Mouse (Mus musculus): Measurements from ENCODE around the gene Olfr481.

Olfr481 gene

DNA sequence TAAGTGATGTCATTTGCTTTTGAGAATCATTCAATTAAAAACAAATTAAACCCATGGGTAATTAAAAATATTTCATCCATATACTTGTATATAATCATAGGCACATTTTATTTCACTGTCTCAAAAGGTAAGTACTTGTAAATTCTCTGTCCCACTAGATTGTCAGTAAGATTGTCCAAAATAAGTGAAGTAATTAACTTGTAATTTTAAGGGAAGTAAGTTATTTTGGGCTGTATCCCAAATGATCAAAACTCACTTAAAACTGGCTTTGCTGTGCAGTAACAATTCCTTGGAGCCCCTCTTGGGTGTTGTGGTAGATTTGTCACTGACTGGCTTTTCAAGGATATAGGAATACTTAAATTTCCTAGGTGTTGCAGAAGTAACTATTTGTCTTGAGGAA lies at the start of gene Olfr481:
TSS of gene Olfr481 (plus strand) at position 301 of the 400 bp plus-strand sequence.
- in situ Hi-C loops (cut with MboI; ENCODE audit: low pct_unique_long_range_greater_than_20kb in 1 of 2, low sequenced_read_pairs in 2 of 2, unreplicated experiment in 1 of 2) = no loop called here

DNA sequence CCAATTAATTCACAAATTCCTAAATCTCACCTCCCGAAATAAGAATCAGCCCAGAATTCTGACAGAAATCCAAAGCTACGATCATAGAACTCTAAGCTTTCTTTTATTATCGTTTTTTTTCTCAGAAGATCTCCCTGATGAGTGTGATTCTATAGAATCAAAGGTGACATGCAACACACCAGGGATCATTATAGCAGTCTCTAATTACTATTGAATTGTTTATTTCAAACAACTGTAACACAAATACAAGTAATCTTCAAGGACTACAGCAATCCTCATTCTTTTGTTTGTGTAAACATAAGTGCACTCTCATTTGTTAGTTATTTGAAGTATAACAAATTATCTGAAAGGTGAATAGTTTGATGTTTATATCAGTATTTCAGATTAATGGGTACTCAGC lies 45.8 kb upstream of the Olfr481 start, which contains the start of gene Olfr478:
TSS of gene Olfr478 (minus strand) at position 101 of the 400 bp plus-strand sequence.
- in situ Hi-C loops (cut with MboI; ENCODE audit: low pct_unique_long_range_greater_than_20kb in 1 of 2, low sequenced_read_pairs in 2 of 2, unreplicated experiment in 1 of 2) = no loop called here

DNA sequence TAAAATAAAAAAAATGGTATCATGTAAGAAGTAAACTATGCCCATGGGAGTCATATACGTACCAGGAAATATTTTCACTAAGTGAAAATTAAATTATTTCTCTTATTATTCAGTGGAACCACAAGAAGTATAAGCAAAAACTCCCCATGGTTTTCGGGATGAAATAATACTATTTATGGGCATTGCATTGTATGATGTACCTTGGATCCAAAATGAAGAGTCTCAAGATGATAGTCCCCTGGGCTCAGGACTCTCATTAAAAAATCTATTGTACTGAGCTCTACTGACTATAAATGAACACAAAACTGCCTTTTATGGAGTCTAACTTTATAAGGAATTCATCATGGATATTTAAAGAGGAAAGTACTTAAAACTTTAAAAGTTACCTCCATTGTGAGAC lies 29.3 kb upstream of the Olfr481 start, which contains the start of gene Olfr479:
TSS of gene Olfr479 (plus strand) at position 301 of the 400 bp plus-strand sequence.
- in situ Hi-C loops (cut with MboI; ENCODE audit: low pct_unique_long_range_greater_than_20kb in 1 of 2, low sequenced_read_pairs in 2 of 2, unreplicated experiment in 1 of 2) = no loop called here

DNA sequence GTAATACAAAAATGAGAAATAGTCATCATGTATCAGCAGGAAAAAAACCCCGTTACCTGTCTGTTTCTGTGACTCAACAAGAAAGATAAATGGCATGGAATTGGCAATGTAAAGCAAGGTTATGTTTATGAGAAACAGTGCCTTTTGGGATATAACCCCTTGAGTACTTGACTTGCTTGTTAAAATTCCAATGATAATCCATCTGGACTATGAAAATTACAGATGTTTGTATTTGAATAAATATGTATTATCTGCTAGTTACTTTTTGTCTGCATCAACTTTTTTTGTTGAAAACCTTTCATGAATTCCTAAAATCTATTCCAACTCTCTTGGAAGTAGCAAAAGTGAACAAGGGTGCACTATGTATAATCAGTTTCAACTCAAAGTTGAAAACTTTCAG lies 12.4 kb upstream of the Olfr481 start, which contains the start of gene Olfr480:
TSS of gene Olfr480 (minus strand) at position 101 of the 400 bp plus-strand sequence.
- in situ Hi-C loops (cut with MboI; ENCODE audit: low pct_unique_long_range_greater_than_20kb in 1 of 2, low sequenced_read_pairs in 2 of 2, unreplicated experiment in 1 of 2) = no loop called here

DNA sequence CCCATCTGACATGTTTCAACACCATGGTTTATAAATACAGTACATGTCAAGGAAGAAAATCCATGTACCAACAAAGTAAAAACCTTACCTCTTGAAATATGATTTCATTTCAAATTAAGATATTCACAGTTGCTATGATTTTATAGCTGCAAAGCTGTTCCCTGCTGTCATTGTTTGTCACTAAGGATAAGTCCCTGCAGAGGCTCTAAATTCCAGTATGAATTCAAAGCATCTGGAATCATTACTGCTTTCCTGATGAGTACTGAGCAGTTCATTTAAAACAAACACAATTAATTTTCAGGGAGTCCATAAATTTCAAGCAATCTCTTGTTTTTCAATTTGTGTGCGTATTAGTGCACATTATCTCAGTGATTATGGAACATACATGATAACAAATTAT lies 17.8 kb downstream of the Olfr481 start, which contains the start of gene Olfr482:
TSS of gene Olfr482 (minus strand) at position 101 of the 400 bp plus-strand sequence.
- in situ Hi-C loops (cut with MboI; ENCODE audit: low pct_unique_long_range_greater_than_20kb in 1 of 2, low sequenced_read_pairs in 2 of 2, unreplicated experiment in 1 of 2) = no loop called here

DNA sequence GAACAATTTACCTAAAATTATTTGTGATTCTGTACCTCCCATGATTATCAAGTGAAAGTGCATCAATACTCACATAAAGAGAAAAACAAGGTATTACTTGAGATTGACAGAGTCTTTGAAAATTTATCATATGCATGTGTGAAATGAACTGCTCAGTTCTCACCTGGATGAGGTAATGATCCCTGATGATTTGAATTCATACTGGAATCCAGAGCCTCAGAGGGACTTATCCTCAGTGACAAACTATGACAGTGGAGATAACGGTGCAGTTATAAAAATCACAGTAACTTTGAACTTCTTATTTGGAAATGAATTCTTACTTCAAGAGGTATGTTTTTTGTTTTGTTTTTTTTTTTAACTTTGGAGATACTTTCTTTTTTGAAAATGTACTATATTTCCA lies 20.9 kb downstream of the Olfr481 start, which contains the start of gene Olfr483:
TSS of gene Olfr483 (plus strand) at position 301 of the 400 bp plus-strand sequence.
- in situ Hi-C loops (cut with MboI; ENCODE audit: low pct_unique_long_range_greater_than_20kb in 1 of 2, low sequenced_read_pairs in 2 of 2, unreplicated experiment in 1 of 2) = no loop called here

DNA sequence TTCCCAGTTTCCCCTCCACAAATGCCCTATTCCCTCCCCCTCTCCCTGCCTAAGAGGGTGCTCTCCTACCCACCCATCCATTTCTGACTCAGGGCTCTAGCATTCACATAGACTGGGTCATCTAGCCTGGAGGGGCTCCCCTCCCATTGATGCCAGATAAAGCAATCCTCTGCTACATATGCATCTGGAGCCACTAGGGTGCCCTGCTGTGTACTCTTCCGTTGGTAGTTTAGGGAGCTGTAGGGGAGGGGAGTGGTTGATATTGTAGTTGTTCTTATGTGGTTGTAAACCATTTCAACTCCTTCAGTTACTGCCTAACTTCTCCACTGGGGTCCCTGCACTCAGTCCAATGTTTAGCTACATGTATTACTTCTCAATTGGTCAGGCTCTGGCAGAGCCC lies 41.0 kb downstream of the Olfr481 start:
- in situ Hi-C loops (cut with MboI; ENCODE audit: low pct_unique_long_range_greater_than_20kb in 1 of 2, low sequenced_read_pairs in 2 of 2, unreplicated experiment in 1 of 2) = no loop called here

DNA sequence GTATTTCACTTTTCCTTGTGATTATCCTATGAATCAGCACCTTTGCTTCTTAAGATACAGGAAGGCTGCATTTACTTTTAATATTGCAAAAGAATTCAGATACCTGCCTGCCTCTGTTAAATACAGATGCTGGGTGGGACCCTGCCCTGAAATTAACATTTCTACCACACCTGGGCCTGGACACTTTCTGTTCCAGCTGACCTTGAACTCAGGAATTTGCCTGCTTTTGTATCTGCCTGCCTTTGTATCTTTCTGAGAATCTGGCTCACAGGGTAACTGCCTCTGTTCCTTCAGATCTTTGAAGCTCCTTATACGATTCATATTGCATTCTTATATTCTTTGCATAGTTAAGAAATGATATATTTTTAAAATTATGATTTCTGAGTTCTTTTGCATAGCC lies 41.8 kb downstream of the Olfr481 start:
- in situ Hi-C loops (cut with MboI; ENCODE audit: low pct_unique_long_range_greater_than_20kb in 1 of 2, low sequenced_read_pairs in 2 of 2, unreplicated experiment in 1 of 2) = no loop called here

DNA sequence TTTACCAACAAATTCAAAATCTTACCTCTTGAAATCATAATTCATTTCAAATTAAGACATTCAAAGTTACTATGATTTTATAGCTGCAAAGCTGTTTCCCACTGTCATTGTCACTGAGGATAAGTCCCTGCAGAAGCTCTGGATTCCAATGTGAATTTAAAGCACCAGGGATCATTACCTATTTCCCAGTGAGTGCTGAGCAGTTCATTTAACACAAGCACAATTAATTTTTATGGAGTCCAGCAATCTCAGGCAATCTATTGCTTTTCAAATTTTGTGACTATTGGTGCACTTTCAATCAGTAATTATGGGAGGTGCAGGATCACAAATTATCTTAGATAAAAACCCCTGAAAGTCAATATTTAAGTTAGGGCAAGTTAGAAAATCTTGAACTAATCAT lies 47.7 kb downstream of the Olfr481 start, which contains the start of gene Olfr484:
TSS of gene Olfr484 (minus strand) at position 101 of the 400 bp plus-strand sequence.
- in situ Hi-C loops (cut with MboI; ENCODE audit: low pct_unique_long_range_greater_than_20kb in 1 of 2, low sequenced_read_pairs in 2 of 2, unreplicated experiment in 1 of 2) = no loop called here
